Mouse (Mus musculus) kidney, adult 2 months (tissue): Measurements from ENCODE around the gene Eya2. TPM values are rescaled to one million over a fixed set of nuclear protein-coding genes. Genes with fewer than 3 reads are reported as not detected.
A peak's percentile ranks its signal among the peaks of the same experiment; 100 is the strongest.

Source experiments
- DNase-seq: peaks from one replicate; pipeline ENCODE4 v3.0.0; 2021
- H3K27ac ChIP-seq: fragments of 200-500 bp; 2 replicates; pipeline ENCODE4 v1.5.1; 2012; ENCODE audit warnings: low read depth, low read length, control low read depth, inconsistent platforms; ENCODE audit not compliant: insufficient read depth
- H3K27me3 ChIP-seq: fragments of 200-500 bp; replicated peaks from 2 replicates; pipeline ENCODE4 v1.6.1; 2012; ENCODE audit warnings: mild to moderate bottlenecking, moderate library complexity, low read length, inconsistent platforms; ENCODE audit not compliant: control insufficient read depth, insufficient read depth
- H3K36me3 ChIP-seq: fragments of 200-500 bp; 2 replicates; pipeline ENCODE4 v1.6.1; 2012; ENCODE audit warnings: mild to moderate bottlenecking, moderate library complexity, low read length, inconsistent platforms; ENCODE audit not compliant: control insufficient read depth, insufficient read depth
- H3K4me1 ChIP-seq: fragments of 200-500 bp; 2 replicates; pipeline ENCODE4 v1.6.1; 2011; ENCODE audit warnings: low read length; ENCODE audit not compliant: control insufficient read depth, insufficient read depth
- H3K4me3 ChIP-seq: fragments of 200-500 bp; 2 replicates; pipeline ENCODE4 v1.5.1; 2011; ENCODE audit warnings: mild to moderate bottlenecking, low read depth, low read length, control low read depth; ENCODE audit not compliant: insufficient read depth
- CTCF ChIP-seq: fragments of 200-500 bp; conservative IDR thresholded peaks from 2 replicates; pipeline ENCODE4 v1.5.1; 2011; ENCODE audit warnings: low read depth, mild to moderate bottlenecking, control low read depth, low read length, moderate library complexity, mixed read lengths; ENCODE audit not compliant: insufficient read depth, insufficient read length
- POLR2A ChIP-seq: fragments of 200-500 bp; IDR thresholded peaks from one replicate; pipeline ENCODE4 v1.6.1; 2011; ENCODE audit warnings: low read depth, low read length, control low read depth
- WGBS: fragments of 180-500 bp; shearing (Covaris S2); methylation state at CpG from one replicate; pipeline ENCODE4 v1.1.7; 2018; 5-methylcytosine and 5-hydroxymethylcytosine counted together
- polyA plus RNA-seq: library from polyadenylated mRNA; depleted of rRNA; stranded (reverse); fragments of >200 nt; gene quantifications from 2 replicates; pipeline ENCODE4 v1.2.3, GENCODE M21; 2012

The Eya2 gene
- polyA plus RNA-seq, 1 experiment, result 7.7 TPM

- Histone ChIP-seq H3K27me3 (no peaks in the 10 kb centered on the region), H3K4me3 (no peak overlapping the region), H3K36me3 (no peaks in the 10 kb centered on the region), H3K27ac (no peak overlapping the region), H3K4me1 (peaks cover 18% of the 10 kb centered on the region)
- TF ChIP-seq POLR2A (no peak), CTCF (no peak)
- DNase-seq, result peak; percentile 87
- WGBS, result 16% methylated on average over 11 of the region's 11 CpGs
These were observed 35.9 kb upstream of the Eya2 start for GRCm38 (mm10) chr2:165558916-165559315.

- 29% methylated on average over 11 of the region's 11 CpGs for WGBS
- no peak overlapping the region for H3K27ac ChIP-seq
These were observed 35.2 kb upstream of the Eya2 start for GRCm38 (mm10) chr2:165559506-165560235.

GRCm38 (mm10) chr2:165561861-165562260 lies 33.0 kb upstream of the Eya2 start:
- H3K4me1 ChIP-seq, result peaks cover 19% of the 10 kb centered on the region
- no peak for DNase-seq
- WGBS, result 91% methylated on average over 6 of the region's 6 CpGs
- no peak overlapping the region for H3K4me3 ChIP-seq
- no peak overlapping the region for H3K27ac ChIP-seq
- no peaks in the 10 kb centered on the region for H3K36me3 ChIP-seq
- no peak for TF ChIP-seq POLR2A
- TF ChIP-seq CTCF, result no peak
- no peaks in the 10 kb centered on the region for H3K27me3 ChIP-seq

More at GRCm38 (mm10) chr2:165559506-165560235, 35.2 kb upstream of the Eya2 start:
- peaks cover 19% of the 10 kb centered on the region for H3K4me1 ChIP-seq
- no peak for TF ChIP-seq CTCF
- peak; percentile 59 for DNase-seq
- no peak overlapping the region for H3K4me3 ChIP-seq
- no peaks in the 10 kb centered on the region for H3K27me3 ChIP-seq
- no peaks in the 10 kb centered on the region for H3K36me3 ChIP-seq

GRCm38 (mm10) chr2:165563298-165564058 lies 31.4 kb upstream of the Eya2 start:
- H3K27me3 ChIP-seq, result no peaks in the 10 kb centered on the region
- H3K27ac ChIP-seq, result no peak overlapping the region
- peak; percentile 56 for DNase-seq
- peak overlapping the region; percentile 27; the same call in 1 of the 2 replicates for H3K4me3 ChIP-seq
- no peak for TF ChIP-seq POLR2A
- no peak for TF ChIP-seq CTCF
- H3K36me3 ChIP-seq, result no peaks in the 10 kb centered on the region
- H3K4me1 ChIP-seq, result peaks cover 16% of the 10 kb centered on the region
- WGBS, result 1% methylated on average over 52 of the region's 52 CpGs

GRCm38 (mm10) chr2:165564101-165564500 lies 30.7 kb upstream of the Eya2 start:
- H3K4me3 ChIP-seq, result no peak overlapping the region
- H3K36me3 ChIP-seq, result no peaks in the 10 kb centered on the region
- no peak for TF ChIP-seq POLR2A
- no peak for TF ChIP-seq CTCF
- no peaks in the 10 kb centered on the region for H3K27me3 ChIP-seq
- H3K27ac ChIP-seq, result no peak overlapping the region; the same call in 1 of the 2 replicates
- peak; percentile 81 for DNase-seq
- WGBS, result 62% methylated on average over 8 of the region's 8 CpGs
- peaks cover 14% of the 10 kb centered on the region; the same call in 1 of the 2 replicates for H3K4me1 ChIP-seq

- Histone ChIP-seq H3K27me3 (no peaks in the 10 kb centered on the region), H3K27ac (no peak overlapping the region)
- WGBS, result 67% methylated on average over 6 of the region's 6 CpGs
These were observed 30.2 kb upstream of the Eya2 start for GRCm38 (mm10) chr2:165564620-165565019.

GRCm38 (mm10) chr2:165566898-165567297 lies 27.9 kb upstream of the Eya2 start:
- Histone ChIP-seq H3K4me3 (no peak overlapping the region), H3K27me3 (no peaks in the 10 kb centered on the region), H3K27ac (no peak overlapping the region), H3K4me1 (peaks cover 9% of the 10 kb centered on the region; the same call in 1 of the 2 replicates), H3K36me3 (no peaks in the 10 kb centered on the region)
- TF ChIP-seq POLR2A, result no peak
- no peak for TF ChIP-seq CTCF
- 40% methylated on average over 6 of the region's 6 CpGs for WGBS
- no peak for DNase-seq

More at GRCm38 (mm10) chr2:165564620-165565019, 30.2 kb upstream of the Eya2 start:
- H3K36me3 ChIP-seq, result no peaks in the 10 kb centered on the region
- peaks cover 11% of the 10 kb centered on the region; the same call in 1 of the 2 replicates for H3K4me1 ChIP-seq
- DNase-seq, result no peak
- no peak for TF ChIP-seq POLR2A
- TF ChIP-seq CTCF, result no peak
- H3K4me3 ChIP-seq, result no peak overlapping the region
